Mouse (Mus musculus): ENCODE measurements around the gene Rad51ap2. TPM values are rescaled to one million over a fixed set of nuclear protein-coding genes. Genes with fewer than 3 reads are reported as not detected.

Rad51ap2 gene
- polyA plus RNA-seq, 1 experiment from 2014 or later = 0.33 TPM

Other genes with a start within 250 kb of the Rad51ap2 start
- gene Msgn1, start 247.1 kb upstream of the Rad51ap2 start, polyA plus RNA-seq (2014; fragmentation: Nextera tagmentation; extraction: Ambion mirVana) = not detected in 2 replicates
- 8.8 and 17.8 TPM in 2 replicates for gene Gen1, start 190.3 kb upstream of the Rad51ap2 start, polyA plus RNA-seq (2014; fragmentation: Nextera tagmentation; extraction: Ambion mirVana)
- 87.6 and 111 TPM in 2 replicates for gene Smc6, start 190.2 kb upstream of the Rad51ap2 start, polyA plus RNA-seq (2014; fragmentation: Nextera tagmentation; extraction: Ambion mirVana)
- gene Vsnl1, start 19.5 kb upstream of the Rad51ap2 start, polyA plus RNA-seq (2014; fragmentation: Nextera tagmentation; extraction: Ambion mirVana) = 31.2 and 36.1 TPM in 2 replicates

Measured in heart, embryonic 11.5 days (tissue).